In genomic region chr15:86256201-86256600, GRCm38 (mm10) we compare ENCODE assay signal across 21 mouse cellular contexts. TPM values are rescaled to one million over a fixed set of nuclear protein-coding genes. Genes with fewer than 3 reads are reported as not detected.
DNase-seq lines count a peak whose midpoint lies in the region; ATAC-seq lines count a peak whose summit lies in the region.
"Had no signal": no experiment of that assay in that cellular context is flagged by ENCODE, and none has a peak within 500 bp of the region (broad histone marks: within the 10 kb centered on the region; RNA-seq: fewer than 3 reads in every experiment).

No protein-coding gene starts in this region.

- WGBS in hindbrain, embryonic 15.5 days: 75% methylated on average over 5 of the region's 5 CpGs
- 85% methylated on average over 5 of the region's 5 CpGs for WGBS in hindbrain, embryonic 10.5 days
- 83% methylated on average over 5 of the region's 5 CpGs for WGBS in midbrain, embryonic 10.5 days
- WGBS in midbrain, embryonic 14.5 days: 71% methylated on average over 5 of the region's 5 CpGs
- 83% methylated on average over 5 of the region's 5 CpGs for WGBS in intestine, embryonic 15.5 days

- H3K27me3 ChIP-seq in hindbrain, embryonic 15.5 days: no peaks in the 10 kb centered on the region
- H3K27me3 ChIP-seq in hindbrain, embryonic 10.5 days (ENCODE audit: insufficient read depth, poor library complexity, severe bottlenecking): no peaks in the 10 kb centered on the region; the same call in 1 of the 2 replicates
- H3K27me3 ChIP-seq in midbrain, embryonic 10.5 days (ENCODE audit: low read depth, poor library complexity, severe bottlenecking): no peaks in the 10 kb centered on the region
- no peaks in the 10 kb centered on the region for H3K27me3 ChIP-seq in midbrain, embryonic 14.5 days (ENCODE audit: control insufficient read depth, insufficient read depth, low read length)
- H3K27me3 ChIP-seq in intestine, embryonic 15.5 days (replicated peaks): no peaks in the 10 kb centered on the region
- H3K27me3 ChIP-seq: forebrain, embryonic 15.5 days; heart, embryonic 15.5 days had no signal

- peak; percentile 69 to 80 for DNase-seq in cerebellum, postnatal 10 days
- DNase-seq in cerebellum, adult 9-10 months: no peak
- no peak for DNase-seq in hindbrain, embryonic 10.5 days (ENCODE audit: low spot score)
- DNase-seq in midbrain, embryonic 10.5 days (ENCODE audit: low spot score): no peak
- DNase-seq in midbrain, embryonic 14.5 days: no peak
- DNase-seq: adrenal gland, adult 8-10 months; adrenal gland, postnatal 36 days; B cell, adult 2 months; cerebellum, adult 8-10 months; gastrocnemius, postnatal 14 days; heart, adult 2 months; heart, postnatal 14 days had no signal

- H3K36me3 ChIP-seq in hindbrain, embryonic 15.5 days: no peaks in the 10 kb centered on the region
- 0 out of 2 replicates have a peak, but pooled peaks cover 1% of the 10 kb centered on the region for H3K36me3 ChIP-seq in hindbrain, embryonic 10.5 days
- H3K36me3 ChIP-seq in midbrain, embryonic 10.5 days: no peaks in the 10 kb centered on the region
- H3K36me3 ChIP-seq in midbrain, embryonic 14.5 days (ENCODE audit: control insufficient read depth, insufficient read depth, low read length): no peaks in the 10 kb centered on the region
- no peaks in the 10 kb centered on the region for H3K36me3 ChIP-seq in intestine, embryonic 15.5 days
- H3K36me3 ChIP-seq: embryonic facial prominence, embryonic 10.5 days; forebrain, embryonic 15.5 days; heart, embryonic 15.5 days had no signal

- no peak overlapping the region for H3K9ac ChIP-seq in hindbrain, embryonic 15.5 days
- no peak overlapping the region for H3K9ac ChIP-seq in midbrain, embryonic 14.5 days (replicated peaks; ENCODE audit: low read length)
- H3K9ac ChIP-seq in intestine, embryonic 15.5 days: no peak overlapping the region
- H3K9ac ChIP-seq: forebrain, embryonic 15.5 days; heart, embryonic 15.5 days; hindbrain, embryonic 14.5 days had no signal

- peaks cover 21% of the 10 kb centered on the region for H3K4me1 ChIP-seq in hindbrain, embryonic 15.5 days (replicated peaks)
- H3K4me1 ChIP-seq in hindbrain, embryonic 10.5 days (replicated peaks): peaks cover 33% of the 10 kb centered on the region
- H3K4me1 ChIP-seq in midbrain, embryonic 10.5 days: peaks cover 33% of the 10 kb centered on the region
- H3K4me1 ChIP-seq in midbrain, embryonic 14.5 days (ENCODE audit: control insufficient read depth, insufficient read depth, low read length): peaks cover 7% of the 10 kb centered on the region; the same call in 1 of the 2 replicates
- no peaks in the 10 kb centered on the region for H3K4me1 ChIP-seq in intestine, embryonic 15.5 days (replicated peaks)
- H3K4me1 ChIP-seq: heart, embryonic 15.5 days had no signal

- no peak overlapping the region for H3K27ac ChIP-seq in hindbrain, embryonic 15.5 days (replicated peaks)
- H3K27ac ChIP-seq in hindbrain, embryonic 10.5 days: no peak overlapping the region
- 0 out of 2 replicates have a peak overlapping the region, but pooled peaks have one; percentile 2 for H3K27ac ChIP-seq in midbrain, embryonic 10.5 days (replicated peaks)
- H3K27ac ChIP-seq in midbrain, embryonic 14.5 days (replicated peaks; ENCODE audit: low read depth, low read length): no peak overlapping the region
- no peak overlapping the region for H3K27ac ChIP-seq in intestine, embryonic 15.5 days
- H3K27ac ChIP-seq: heart, adult 2 months; heart, embryonic 15.5 days; hindbrain, embryonic 14.5 days had no signal

- H3K4me3 ChIP-seq in hindbrain, embryonic 15.5 days: no peak overlapping the region
- no peak overlapping the region for H3K4me3 ChIP-seq in hindbrain, embryonic 10.5 days
- no peak overlapping the region for H3K4me3 ChIP-seq in midbrain, embryonic 10.5 days
- H3K4me3 ChIP-seq in midbrain, embryonic 14.5 days (replicated peaks; ENCODE audit: low read depth, low read length): no peak overlapping the region
- no peak overlapping the region for H3K4me3 ChIP-seq in intestine, embryonic 15.5 days (replicated peaks)
- H3K4me3 ChIP-seq: embryonic facial prominence, embryonic 10.5 days; forebrain, embryonic 15.5 days; heart, adult 2 months; heart, embryonic 15.5 days had no signal

- H3K9me3 ChIP-seq in hindbrain, embryonic 15.5 days: no peaks in the 10 kb centered on the region
- H3K9me3 ChIP-seq in hindbrain, embryonic 10.5 days: no peaks in the 10 kb centered on the region
- H3K9me3 ChIP-seq in midbrain, embryonic 10.5 days (replicated peaks): no peaks in the 10 kb centered on the region
- H3K9me3 ChIP-seq in midbrain, embryonic 14.5 days (ENCODE audit: control insufficient read depth, low read length): no peaks in the 10 kb centered on the region
- no peaks in the 10 kb centered on the region for H3K9me3 ChIP-seq in intestine, embryonic 15.5 days
- H3K9me3 ChIP-seq: embryonic facial prominence, embryonic 10.5 days; forebrain, embryonic 15.5 days; G1E; heart, embryonic 15.5 days had no signal

- no peak overlapping the region for H3K4me2 ChIP-seq in hindbrain, embryonic 15.5 days
- no peak overlapping the region for H3K4me2 ChIP-seq in midbrain, embryonic 14.5 days (ENCODE audit: low read length)
- no peak overlapping the region for H3K4me2 ChIP-seq in intestine, embryonic 15.5 days (replicated peaks)
- H3K4me2 ChIP-seq: forebrain, embryonic 15.5 days; heart, embryonic 11.5 days; heart, embryonic 15.5 days; hindbrain, embryonic 14.5 days had no signal

- peak; percentile 24; the same call in 1 of the 2 replicates for ATAC-seq in hindbrain, embryonic 15.5 days (ENCODE audit: low FRiP score, low read depth)
- no peak for ATAC-seq in midbrain, embryonic 14.5 days (ENCODE audit: low FRiP score, low TSS enrichment)
- ATAC-seq in intestine, embryonic 15.5 days: no peak
- ATAC-seq: CD4-positive, CD25-positive, alpha-beta regulatory T cell, adult 4 months had no signal

RNA-seq across cellular contexts. Expression of gene Tbc1d22a, which starts 41.9 kb away (rescaled TPM):
- 11.7 and 13.2 TPM in 2 replicates for polyA plus RNA-seq in hindbrain, embryonic 15.5 days (2015; fragmentation: Nextera tagmentation; extraction: Ambion mirVana)
- polyA plus RNA-seq in hindbrain, embryonic 10.5 days (2016; fragmentation: Nextera tagmentation; extraction: Ambion mirVana): 13.4 and 13.5 TPM in 2 replicates
- polyA plus RNA-seq in midbrain, embryonic 10.5 days (2016; fragmentation: Nextera tagmentation; extraction: Ambion mirVana): 10.8 and 12.5 TPM in 2 replicates
- 9.3 and 11.9 TPM in 2 replicates for polyA plus RNA-seq in midbrain, embryonic 14.5 days (2014; fragmentation: Nextera tagmentation; extraction: Ambion mirVana)
- 10.0 and 10.9 TPM in 2 replicates for polyA plus RNA-seq in intestine, embryonic 15.5 days (2015; fragmentation: Nextera tagmentation; extraction: Ambion mirVana)

Comparison
In these comparisons a context has a peak if more than half of its experiments do, and no peak if none do; other contexts are left out.
1. DNase-seq: peak in cerebellum, postnatal 10 days (2 of 2); none in cerebellum, adult 9-10 months (single experiment), hindbrain, embryonic 10.5 days (single experiment), midbrain, embryonic 10.5 days (single experiment) and midbrain, embryonic 14.5 days (single experiment).